Mouse (Mus musculus): ENCODE data around the gene Ednrb. TPM values are rescaled to one million over a fixed set of nuclear protein-coding genes. Genes with fewer than 3 reads are reported as not detected.

Ednrb gene
- polyA plus RNA-seq, 1 experiment from 2014 or later: 5.9 TPM

Other genes with a start within 250 kb of the Ednrb start
- 0.16 and 0.22 TPM in 2 replicates for gene Slain1, start 194.2 kb downstream of the Ednrb start, polyA plus RNA-seq (2015; fragmentation: Nextera tagmentation; extraction: Ambion mirVana)

All from liver, embryonic 15.5 days (tissue).